Mouse (Mus musculus) layer of hippocampus, adult 8-10 months (tissue): ENCODE data around the gene Hook1. TPM values are rescaled to one million over a fixed set of nuclear protein-coding genes. Genes with fewer than 3 reads are reported as not detected.
"Not testable (repeated sequence)": the region's sequence is repeated elsewhere in the genome, so short reads cannot be mapped to it uniquely, and the experiment has no call there.

ENCODE experiments used
- DNase-seq, 2 experiments: peaks; one replicate each; pipeline ENCODE4 v3.0.0; 2022; ENCODE audit warnings: low spot score in 2 of 2
- total RNA-seq, 4 experiments: library from RNA; stranded (reverse); gene quantifications; 2 replicates each; pipeline ENCODE4 v1.2.4; 2022

Hook1 gene
- 10 to 100 TPM; 58.7 to 73.1 (median 64.3) TPM for total RNA-seq

DNA sequence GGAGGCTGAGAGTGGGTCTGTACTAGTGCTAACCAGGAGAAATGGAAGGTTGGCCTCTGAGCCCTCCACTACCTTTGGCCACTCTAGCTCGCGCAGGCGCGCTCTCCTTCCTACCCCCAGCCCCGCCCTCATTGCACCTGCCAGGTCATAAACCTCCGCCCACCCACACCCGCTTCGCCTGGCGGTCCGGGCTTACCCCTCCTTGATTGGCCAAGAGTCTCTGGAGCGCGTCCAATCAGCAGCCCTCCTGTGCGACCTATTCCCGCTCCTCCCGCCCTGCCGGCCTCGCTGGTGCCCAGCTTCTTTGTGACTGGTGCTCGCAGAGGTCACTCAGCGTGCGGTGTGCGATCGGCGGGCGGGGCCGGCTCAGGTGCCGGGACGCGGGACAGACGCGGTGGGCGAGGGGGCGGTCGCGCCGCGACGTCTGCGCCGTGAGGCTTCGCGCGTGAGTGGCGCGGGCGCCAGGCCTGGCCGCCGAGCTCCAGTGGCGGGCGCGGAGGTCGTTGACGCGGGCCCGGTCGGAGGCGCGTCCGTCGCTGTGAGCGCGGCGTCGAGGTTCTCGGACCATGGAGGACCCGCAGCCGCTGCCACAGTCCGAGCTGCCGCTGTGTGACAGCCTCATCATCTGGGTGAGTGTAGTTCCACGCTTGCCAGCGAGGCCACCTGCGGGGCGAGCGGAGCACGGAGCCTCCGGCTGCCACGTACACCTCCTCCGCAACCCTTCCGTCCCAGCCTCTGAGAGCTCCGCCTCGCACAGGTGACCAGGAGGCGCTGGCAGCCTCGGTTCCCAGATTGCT, at the start of gene Hook1:
Hook1 (plus strand) TSS at position 313 of the 797 bp plus-strand sequence.
- peak; percentile 92 to 93 for DNase-seq

DNA sequence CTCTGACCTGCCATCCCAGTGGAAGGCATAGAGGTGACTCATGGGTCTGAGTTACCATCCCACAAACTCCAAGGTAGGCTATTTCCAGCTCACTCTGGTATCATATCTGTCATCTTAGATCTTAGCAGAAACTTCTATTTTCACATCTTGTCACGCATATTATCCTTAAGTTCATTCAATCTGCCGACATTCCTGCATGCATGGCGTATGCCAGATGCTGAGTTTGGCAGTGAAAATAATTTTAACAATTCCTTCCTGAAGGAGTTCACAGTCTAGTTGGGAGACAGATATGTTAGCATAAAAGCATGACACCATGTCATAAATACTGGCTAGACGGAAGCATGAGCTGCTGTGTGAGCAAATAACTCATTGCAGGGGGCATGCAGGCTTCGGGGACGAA, 49.3 kb upstream of the Hook1 start:
- no peak for DNase-seq

DNA sequence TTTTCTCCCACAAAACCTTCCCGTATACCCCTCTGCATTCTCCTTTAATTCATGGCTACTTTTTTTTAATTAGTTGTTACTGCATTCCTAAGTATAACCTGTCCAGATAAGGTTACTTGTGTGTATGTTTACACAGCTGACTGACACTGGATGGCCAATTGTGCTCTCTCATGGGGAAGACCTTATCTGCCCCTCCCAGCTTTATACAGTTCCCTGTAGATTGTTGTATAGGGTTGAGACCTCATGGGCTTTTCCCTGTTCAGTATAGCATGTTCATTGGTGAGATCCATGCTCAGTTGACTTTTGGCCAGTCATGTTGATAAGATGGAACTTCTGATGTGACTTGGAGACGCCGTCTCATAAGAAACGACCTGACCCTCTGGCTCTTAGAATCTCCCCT, 46.6 kb upstream of the Hook1 start:
- no peak for DNase-seq

DNA sequence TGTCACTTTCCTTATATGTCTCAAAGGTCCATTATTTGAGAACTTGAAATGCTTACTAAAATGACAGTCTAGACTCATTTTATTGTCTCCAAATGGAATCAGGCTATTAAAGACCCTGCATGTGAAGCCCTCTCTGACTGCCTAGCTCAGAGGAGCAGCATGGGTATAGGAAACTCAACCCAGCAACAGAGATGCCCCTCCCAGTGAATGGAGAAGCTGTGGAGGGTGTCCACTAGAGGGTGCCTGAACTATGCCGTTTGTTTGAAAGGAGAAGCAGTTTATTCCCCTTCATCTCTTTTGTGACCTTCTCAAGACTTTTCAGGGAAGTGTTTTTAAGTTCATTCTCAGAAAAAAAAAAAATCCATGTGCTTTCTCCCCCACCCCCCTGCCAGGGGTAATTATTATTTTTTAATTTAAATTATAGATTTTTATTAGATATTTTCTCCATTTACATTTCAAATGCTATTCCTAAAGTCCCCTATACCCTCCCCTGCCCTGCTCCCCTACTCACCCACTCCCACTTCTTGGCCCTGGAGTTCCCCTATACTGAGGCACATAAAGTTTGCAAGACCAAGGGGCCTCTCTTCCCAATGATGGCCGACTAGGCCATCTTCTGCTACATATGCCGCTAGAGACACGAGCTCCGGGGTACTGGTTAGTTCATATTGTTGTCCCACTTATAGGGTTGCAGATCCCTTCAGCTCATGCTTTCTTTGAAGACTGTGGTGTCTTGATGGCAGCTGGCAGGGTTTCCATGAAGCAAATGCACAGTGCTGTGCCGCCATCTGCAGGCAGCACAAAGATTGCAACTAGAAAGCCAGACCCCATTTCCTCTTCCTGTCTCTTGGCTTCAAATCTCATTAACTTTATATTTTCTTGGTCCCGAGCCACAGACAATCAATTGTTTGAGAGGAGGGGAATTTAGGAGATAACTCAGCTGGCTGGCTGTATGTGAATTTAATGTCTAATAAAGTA, 42.5 kb upstream of the Hook1 start:
- DNase-seq = peak; percentile 53 to 84

DNA sequence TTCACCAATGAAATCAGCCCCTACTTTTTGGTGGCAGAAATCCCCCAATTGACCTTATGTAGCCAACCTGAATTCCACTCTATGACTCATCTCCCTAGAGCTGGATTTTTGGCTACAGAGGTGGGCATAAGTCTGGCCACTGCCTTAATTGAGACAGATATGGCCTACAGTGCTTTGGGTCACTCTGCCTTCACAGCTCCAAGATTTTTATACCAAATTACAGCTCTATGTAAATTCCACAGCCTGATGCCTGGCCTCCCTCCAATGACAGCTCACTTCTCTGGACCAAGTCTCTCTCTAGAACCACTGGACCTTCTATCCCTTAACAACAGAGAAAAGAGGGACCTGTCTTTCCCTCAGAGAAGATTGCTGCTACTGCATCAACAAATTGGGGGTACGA, 38.2 kb upstream of the Hook1 start:
- DNase-seq = no peak

DNA sequence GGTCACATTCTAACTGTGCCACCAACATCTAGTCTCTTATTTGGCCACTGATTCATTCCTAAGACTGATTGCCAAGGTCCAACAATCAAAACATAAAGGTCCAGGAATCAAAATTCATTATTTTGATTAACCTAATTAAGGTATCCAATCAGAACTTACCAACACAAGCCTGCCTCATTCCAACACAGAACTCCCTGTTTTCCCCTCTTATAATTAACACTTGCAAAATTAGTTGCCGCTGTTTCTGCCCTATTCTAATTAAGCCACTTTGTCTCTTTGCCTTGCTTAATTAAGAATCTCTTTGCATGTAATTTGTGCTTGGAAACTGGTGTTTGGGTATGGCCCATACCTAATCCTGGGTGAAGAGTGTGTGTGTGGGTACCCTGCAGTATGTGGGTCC, 37.1 kb upstream of the Hook1 start:
- DNase-seq = no peak

DNA sequence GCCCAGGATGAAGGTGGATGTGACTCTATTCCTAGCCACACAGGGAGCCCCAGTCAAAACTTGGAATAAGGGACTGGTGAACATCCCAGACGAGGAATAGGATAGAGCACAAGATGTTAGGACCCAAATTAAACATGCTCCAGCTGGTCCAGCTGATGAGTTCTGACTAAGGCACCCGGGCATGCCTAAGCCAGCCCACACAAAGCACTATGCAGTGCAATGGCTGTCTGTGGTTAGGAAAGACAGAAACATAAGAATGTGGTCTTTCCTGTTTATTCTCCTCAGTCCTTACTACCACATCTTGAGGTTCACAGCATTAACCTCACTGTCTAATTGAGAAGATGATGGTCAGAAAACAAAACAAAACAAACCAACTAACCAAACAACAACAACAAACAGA, 35.7 kb upstream of the Hook1 start:
- no peak for DNase-seq

DNA sequence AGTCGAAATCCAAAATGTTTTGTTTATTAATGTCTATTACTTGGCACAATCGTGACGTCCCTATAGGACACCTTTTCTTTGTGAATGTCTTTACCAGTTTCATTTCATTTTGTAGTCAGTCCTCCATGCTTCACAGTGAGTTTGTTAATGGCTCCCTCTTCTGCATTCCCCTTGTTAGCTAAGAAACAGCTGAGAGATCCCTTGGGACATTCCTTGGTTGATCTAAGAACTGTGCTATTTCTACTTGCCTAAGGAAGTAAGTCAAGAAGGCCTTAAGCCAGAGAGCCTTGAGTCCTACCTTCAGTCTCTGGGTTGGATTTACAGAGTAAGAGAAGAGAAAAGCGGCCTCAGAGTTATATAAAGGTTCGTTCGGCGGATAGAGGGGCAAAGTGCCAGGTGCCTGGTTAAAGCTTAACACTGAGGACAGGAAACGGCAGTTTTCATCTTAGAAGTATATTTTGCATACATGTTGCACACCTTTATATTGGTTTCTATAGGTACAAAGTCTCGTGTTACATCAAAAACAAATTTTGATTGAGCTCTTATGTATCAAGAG, 33.2 kb upstream of the Hook1 start:
- no peak for DNase-seq

DNA sequence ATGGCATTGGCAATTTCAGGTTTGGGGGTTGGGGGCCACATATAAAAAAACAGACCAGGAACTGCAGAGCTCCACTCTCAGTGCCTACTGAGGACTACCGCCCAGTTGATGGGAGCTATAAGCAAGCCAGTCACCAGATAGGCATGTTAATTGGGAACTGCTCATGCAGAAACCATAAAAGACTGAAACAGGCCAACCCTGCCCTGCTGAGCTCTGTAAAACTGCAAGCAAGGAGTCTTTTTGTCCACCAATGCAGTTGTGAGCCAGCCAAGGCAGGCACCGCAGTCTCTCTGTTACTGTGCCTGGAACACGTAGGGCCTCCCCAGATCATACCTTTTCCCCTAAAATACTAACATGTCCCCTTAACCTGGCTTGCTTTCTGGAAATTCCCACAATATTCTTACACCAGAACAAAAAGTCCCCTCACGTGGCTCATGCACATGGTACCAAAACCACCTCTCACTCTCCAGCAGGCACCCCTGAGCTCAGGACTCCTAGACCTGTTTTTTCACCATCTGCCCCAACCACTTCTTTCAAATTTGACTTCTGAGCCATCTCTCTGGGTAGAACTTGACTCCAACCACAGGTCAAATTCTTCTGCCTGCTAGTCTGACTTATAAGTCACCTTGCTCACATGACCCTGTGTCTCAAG, 32.5 kb upstream of the Hook1 start:
- DNase-seq = no peak

DNA sequence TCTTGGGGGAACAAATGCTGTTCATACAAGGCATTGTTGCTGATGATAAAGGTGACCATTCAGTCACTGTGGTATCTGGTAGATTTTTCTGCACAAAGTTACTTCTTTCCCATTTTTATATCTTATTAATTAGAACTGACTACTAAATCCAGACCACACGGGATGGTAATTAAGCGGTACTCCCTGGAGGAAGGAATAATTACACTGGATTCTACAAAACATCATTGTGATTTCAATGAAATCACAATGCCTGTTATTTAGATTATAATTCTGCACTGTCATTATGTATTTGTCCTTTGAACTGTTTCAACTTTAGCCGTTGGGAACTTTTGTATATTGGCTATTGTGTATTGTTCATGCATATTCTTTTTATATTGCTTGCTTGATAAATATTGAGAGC, 28.3 kb upstream of the Hook1 start:
- no peak for DNase-seq

DNA sequence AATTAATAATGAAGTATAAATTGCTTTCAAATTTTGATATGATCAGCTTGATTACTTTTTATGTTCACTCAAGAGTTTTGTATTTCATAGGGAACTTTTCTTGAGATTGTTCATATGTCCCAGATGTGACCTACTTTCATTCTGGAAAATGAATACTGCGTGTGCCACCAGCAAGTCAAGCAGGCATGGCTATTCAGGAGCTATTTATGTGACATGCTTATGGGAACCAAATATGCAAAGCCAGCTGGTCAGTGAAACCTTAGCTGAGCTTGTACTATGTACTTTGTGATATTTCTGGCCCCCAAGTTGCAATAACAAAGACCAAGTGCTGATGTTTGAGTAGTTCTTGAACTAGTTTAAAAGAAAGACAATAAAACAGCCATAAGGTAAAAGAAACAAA, 19.1 kb upstream of the Hook1 start:
- no peak for DNase-seq

DNA sequence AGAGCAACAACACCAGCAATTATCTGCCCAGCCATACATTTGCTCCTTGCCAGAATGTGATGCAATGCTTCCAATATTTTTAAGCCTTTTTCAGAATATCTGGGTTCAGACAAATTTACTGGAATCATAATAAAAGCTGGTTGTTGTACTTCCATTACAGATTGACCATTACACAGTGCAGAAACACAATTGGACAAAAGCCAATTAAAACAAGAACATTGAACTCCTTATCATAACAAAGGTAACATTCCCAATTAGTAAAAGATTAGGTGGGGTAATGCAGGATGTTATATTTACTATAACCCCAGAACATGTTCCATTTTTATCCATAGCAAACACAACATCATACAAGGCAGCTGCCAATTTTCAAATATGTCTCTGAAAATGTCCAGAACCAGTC, 13.7 kb upstream of the Hook1 start:
- DNase-seq = no peak

DNA sequence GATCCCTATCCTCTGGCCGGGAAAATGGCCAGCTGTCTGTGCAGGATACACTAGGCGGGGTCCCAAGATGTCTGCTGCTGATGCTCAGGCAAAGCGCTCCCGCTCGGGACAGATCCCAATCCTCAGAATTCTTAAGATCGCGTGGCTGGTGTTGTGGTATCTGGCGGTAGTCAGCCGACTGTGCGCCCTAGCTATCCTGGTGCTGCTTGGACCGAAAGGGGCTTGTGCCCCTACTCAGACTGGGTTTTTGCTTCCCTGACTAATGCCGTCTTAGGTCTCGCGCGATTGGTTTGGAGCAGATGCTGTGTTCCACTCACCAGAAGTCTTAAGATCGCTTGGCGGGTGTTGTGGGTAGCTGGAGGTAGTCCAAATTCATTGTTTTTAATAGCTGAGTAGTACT, 15.2 kb downstream of the Hook1 start:
- not testable (repeated sequence) for DNase-seq

DNA sequence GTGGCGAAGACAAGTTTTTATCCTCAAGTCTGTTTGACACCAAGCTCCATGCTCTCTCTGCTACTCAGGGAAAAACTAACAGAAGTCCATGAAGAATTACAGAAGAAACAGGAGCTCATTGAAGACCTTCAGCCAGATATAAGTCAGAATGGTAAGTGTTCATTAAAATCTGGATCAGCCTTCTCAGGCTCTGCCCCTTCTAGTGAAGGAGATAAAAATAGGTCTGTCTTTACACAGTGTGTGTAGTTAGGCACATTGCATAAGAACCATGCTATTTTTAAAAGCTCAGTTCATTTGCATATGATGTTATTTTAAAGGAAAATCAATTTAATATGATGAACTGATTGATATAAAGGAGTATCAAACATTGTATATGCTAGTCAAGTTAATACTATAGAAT, 49.8 kb downstream of the Hook1 start:
- DNase-seq = no peak

DNA sequence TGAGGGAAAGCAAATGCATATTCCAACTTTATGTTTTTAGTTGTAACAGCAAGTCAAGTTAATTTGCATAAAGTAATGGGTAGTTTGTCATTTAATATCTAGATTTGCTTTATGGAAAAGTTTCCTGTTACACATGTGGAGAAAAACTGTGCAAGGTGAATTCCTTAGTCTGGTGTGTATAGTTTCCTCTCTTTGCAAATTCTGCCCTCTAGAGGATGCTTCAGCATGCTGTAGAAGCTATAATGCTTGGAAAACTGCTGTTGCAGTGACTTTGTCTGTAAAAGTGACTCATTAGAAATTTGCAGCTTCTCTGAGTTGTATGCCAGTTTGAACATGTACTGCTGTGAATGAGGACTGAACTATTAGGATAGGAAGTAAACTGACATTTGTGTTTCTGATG, 55.8 kb downstream of the Hook1 start:
- DNase-seq = no peak

DNA sequence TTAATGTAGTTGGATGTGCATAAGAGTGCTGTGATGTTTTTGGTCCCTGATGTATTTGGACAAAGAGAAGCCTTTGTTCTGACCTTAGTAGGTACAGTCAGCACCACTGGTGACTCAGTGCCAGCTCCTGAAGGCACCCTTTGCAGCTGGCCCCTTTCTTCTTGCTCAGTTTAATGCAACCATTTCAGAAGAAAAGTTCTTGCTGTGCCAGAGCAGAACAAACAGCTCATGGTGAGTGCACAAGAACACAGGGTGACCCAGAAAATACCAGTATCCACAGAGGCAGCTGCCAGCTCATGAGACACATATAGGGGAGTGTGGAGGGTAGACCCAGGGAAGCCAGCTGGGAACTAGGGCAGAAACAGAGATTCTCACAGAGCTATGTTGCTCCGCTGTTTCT, 61.4 kb downstream of the Hook1 start:
- DNase-seq = peak; percentile 37 to 53

DNA sequence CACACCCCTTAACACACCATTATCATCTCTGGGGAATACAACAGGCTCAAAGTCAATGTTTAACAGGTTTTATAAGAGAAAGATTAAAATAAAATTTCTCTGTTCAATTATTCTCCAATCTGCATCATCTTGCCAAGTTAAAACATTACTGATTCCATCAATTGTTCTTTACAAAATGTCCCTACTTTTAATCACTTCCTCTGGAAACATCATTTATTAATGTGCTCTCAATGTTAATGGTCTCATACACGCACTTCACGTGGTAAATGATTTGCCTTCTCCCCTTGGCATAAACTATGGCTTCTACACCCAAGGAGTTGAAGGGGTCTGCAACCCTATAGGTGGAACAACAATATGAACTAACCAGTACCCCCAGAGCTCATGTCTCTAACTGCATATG, 93.1 kb downstream of the Hook1 start:
- no peak for DNase-seq

DNA sequence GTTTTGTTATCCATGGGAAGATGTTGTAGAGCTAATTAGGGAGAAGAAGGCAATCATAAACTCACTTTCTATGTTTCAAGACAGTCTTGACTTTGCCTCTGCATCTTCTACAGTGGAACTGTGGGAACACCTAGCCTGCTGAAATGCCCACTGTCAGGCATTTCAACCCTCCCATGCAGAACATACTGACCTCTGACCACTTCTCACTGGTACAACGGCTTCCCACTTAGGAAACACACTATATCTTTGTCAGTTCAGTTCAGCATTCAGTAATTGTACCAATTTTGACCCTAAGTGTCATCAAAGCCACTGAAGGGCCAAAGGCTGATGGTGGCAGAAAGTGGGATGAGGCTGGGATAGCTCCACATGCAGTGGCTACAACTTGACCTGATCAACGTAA, 95.0 kb downstream of the Hook1 start:
- no peak for DNase-seq
